Mouse (Mus musculus): ENCODE results near the gene Nkd1.

Nkd1 gene

GRCm38 (mm10) chr8:88637092-88638000 lies 116.2 kb downstream of the Nkd1 start:
- in situ Hi-C loops (cut with MboI; ENCODE audit: unreplicated experiment in 2 of 2) = loop anchor here in 1 of 2 experiments (10.0 kb wide), 1 partner anchor 383 kb away; no protein-coding TSS in a partner anchor

GRCm38 (mm10) chr8:88638908-88639307 lies 117.8 kb downstream of the Nkd1 start:
- in situ Hi-C loops (cut with MboI; ENCODE audit: unreplicated experiment in 2 of 2) = loop anchor here in 1 of 2 experiments (10.0 kb wide), 1 partner anchor 384 kb away; no protein-coding TSS in a partner anchor

- in situ Hi-C loops (cut with MboI; ENCODE audit: unreplicated experiment in 2 of 2) = no loop called here
These were observed 121.8 kb downstream of the Nkd1 start for GRCm38 (mm10) chr8:88642734-88643564.

Measured in v-Abl transformed pro-B cells (cell line).